Mouse (Mus musculus) urinary bladder, postnatal 25 days (tissue): ENCODE results near the gene Nsl1.

Experiments used
- DNase-seq: peaks from one replicate; pipeline ENCODE4 v3.0.0; 2022; ENCODE audit warnings: low spot score

Nsl1 gene

GRCm38 (mm10) chr1:191095019-191095418 lies 32.2 kb downstream of the Nsl1 start:
- no peak for DNase-seq

- DNase-seq = peak; percentile 11
These were observed 34.3 kb downstream of the Nsl1 start for GRCm38 (mm10) chr1:191096871-191097681.

- DNase-seq = peak; percentile 36
These were observed 35.3 kb downstream of the Nsl1 start, which contains the start of gene Batf3 for GRCm38 (mm10) chr1:191097802-191098747. Gene Batf3 (plus strand): TSS chr1:191097847.

GRCm38 (mm10) chr1:191099114-191099513 lies 36.3 kb downstream of the Nsl1 start:
- DNase-seq = no peak

- DNase-seq = no peak
These were observed 37.0 kb downstream of the Nsl1 start for GRCm38 (mm10) chr1:191099772-191100291.

GRCm38 (mm10) chr1:191102730-191103370 lies 40.0 kb downstream of the Nsl1 start:
- no peak for DNase-seq

GRCm38 (mm10) chr1:191105246-191105645 lies 42.4 kb downstream of the Nsl1 start:
- DNase-seq = no peak

GRCm38 (mm10) chr1:191107306-191107705 lies 44.5 kb downstream of the Nsl1 start:
- no peak for DNase-seq

- no peak for DNase-seq
These were observed 47.1 kb downstream of the Nsl1 start for GRCm38 (mm10) chr1:191109907-191110306.

- DNase-seq = no peak
These were observed 48.3 kb downstream of the Nsl1 start for GRCm38 (mm10) chr1:191111146-191111545.

GRCm38 (mm10) chr1:191114868-191115267 lies 52.1 kb downstream of the Nsl1 start:
- DNase-seq = no peak

- DNase-seq = no peak
These were observed 52.9 kb downstream of the Nsl1 start for GRCm38 (mm10) chr1:191115514-191116238.

GRCm38 (mm10) chr1:191122744-191123143 lies 59.9 kb downstream of the Nsl1 start:
- no peak for DNase-seq

GRCm38 (mm10) chr1:191123696-191124095 lies 60.9 kb downstream of the Nsl1 start:
- DNase-seq = no peak

GRCm38 (mm10) chr1:191124288-191124687 lies 61.5 kb downstream of the Nsl1 start:
- DNase-seq = no peak

- peak; percentile 61 for DNase-seq
These were observed 63.2 kb downstream of the Nsl1 start for GRCm38 (mm10) chr1:191125811-191126638.

- no peak for DNase-seq
These were observed 68.9 kb downstream of the Nsl1 start for GRCm38 (mm10) chr1:191131692-191132091.

GRCm38 (mm10) chr1:191132240-191132639 lies 69.4 kb downstream of the Nsl1 start:
- DNase-seq = no peak

GRCm38 (mm10) chr1:191132934-191133333 lies 70.1 kb downstream of the Nsl1 start:
- DNase-seq = no peak

- no peak for DNase-seq
These were observed 72.6 kb downstream of the Nsl1 start for GRCm38 (mm10) chr1:191135406-191135805.
